22 mouse cellular contexts compared by ENCODE assay signal in genomic region chr3:122512725-122513375, GRCm38 (mm10).
DNase-seq lines count a peak whose midpoint lies in the region; ATAC-seq and TF ChIP-seq lines count a peak whose summit lies in the region.
"Had no signal": no experiment of that assay in that cellular context is flagged by ENCODE, and none has a peak within 500 bp of the region (broad histone marks: within the 10 kb centered on the region; RNA-seq: fewer than 3 reads in every experiment).

No protein-coding gene starts in this region.

- H3K36me3 ChIP-seq in liver, embryonic 16.5 days (ENCODE audit: control insufficient read depth, insufficient read depth) = no peaks in the 10 kb centered on the region
- H3K36me3 ChIP-seq in hindbrain, embryonic 14.5 days (replicated peaks; ENCODE audit: control insufficient read depth, insufficient read depth) = no peaks in the 10 kb centered on the region

- ATAC-seq in liver, embryonic 16.5 days (ENCODE audit: low read depth) = peak; percentile 53
- ATAC-seq in hindbrain, embryonic 14.5 days (ENCODE audit: low FRiP score) = no peak
- ATAC-seq: activated CD4-positive, CD25-positive, alpha-beta regulatory T cell, adult 4 months; forebrain, postnatal 0 days; inflammation-experienced regulatory T-cells, adult 6 months; lung, postnatal 0 days had no signal

- intact Hi-C loops in gastrocnemius, adult 2 months (cut with DNase I) = no loop called here
- intact Hi-C loops in gastrocnemius, postnatal 36 days (cut with DNase I) = no loop called here

- H3K4me1 ChIP-seq in liver, embryonic 16.5 days (ENCODE audit: control insufficient read depth, low read depth, low read length) = peaks cover 11% of the 10 kb centered on the region
- peaks cover 10% of the 10 kb centered on the region for H3K4me1 ChIP-seq in hindbrain, embryonic 14.5 days (replicated peaks; ENCODE audit: control insufficient read depth, insufficient read depth, low read length)

- H3K9ac ChIP-seq in liver, embryonic 16.5 days (ENCODE audit: low read depth, low read length) = no peak overlapping the region
- no peak overlapping the region for H3K9ac ChIP-seq in hindbrain, embryonic 14.5 days
- H3K9ac ChIP-seq: forebrain, postnatal 0 days; neural tube, embryonic 12.5 days had no signal

- H3K27ac ChIP-seq in gastrocnemius, adult 2 months = peak overlapping the region; percentile 70; the same call in 1 of the 2 replicates
- peak overlapping the region; percentile 38 for H3K27ac ChIP-seq in liver, embryonic 16.5 days (ENCODE audit: low read length)
- no peak overlapping the region for H3K27ac ChIP-seq in hindbrain, embryonic 14.5 days
- H3K27ac ChIP-seq: embryonic facial prominence, embryonic 10.5 days; hindbrain, embryonic 10.5 days; neural tube, embryonic 12.5 days had no signal

- peak overlapping the region; percentile 47 for H3K4me3 ChIP-seq in gastrocnemius, adult 2 months
- H3K4me3 ChIP-seq in liver, embryonic 16.5 days (ENCODE audit: low read depth, low read length) = no peak overlapping the region
- no peak overlapping the region for H3K4me3 ChIP-seq in hindbrain, embryonic 14.5 days (replicated peaks; ENCODE audit: low read length)
- H3K4me3 ChIP-seq: embryonic facial prominence, embryonic 10.5 days; erythroblast, embryonic 14.5 days; hindbrain, embryonic 10.5 days; megakaryocyte, embryonic 14.5 days; neural tube, embryonic 12.5 days had no signal

- no peaks in the 10 kb centered on the region for H3K27me3 ChIP-seq in liver, embryonic 16.5 days (ENCODE audit: control insufficient read depth, insufficient read depth, low read depth, low read length)
- H3K27me3 ChIP-seq in hindbrain, embryonic 14.5 days (ENCODE audit: control insufficient read depth, insufficient read depth, low read length) = no peaks in the 10 kb centered on the region
- H3K27me3 ChIP-seq: neural tube, embryonic 12.5 days had no signal

- H3K4me2 ChIP-seq in liver, embryonic 16.5 days (ENCODE audit: low read depth, low read length) = no peak overlapping the region
- H3K4me2 ChIP-seq in hindbrain, embryonic 14.5 days (replicated peaks) = no peak overlapping the region
- H3K4me2 ChIP-seq: neural tube, embryonic 12.5 days had no signal

- TF ChIP-seq CTCF in gastrocnemius, adult 2 months (IDR thresholded peaks at IDR 0.05) = no peak

- no peak for DNase-seq in gastrocnemius, adult 2 months
- DNase-seq in gastrocnemius, postnatal 36 days = no peak
- peak; percentile 67 for DNase-seq in 416B (ENCODE audit: low read depth)
- DNase-seq in kidney, postnatal 14 days = peak; percentile 57
- no peak for DNase-seq in cerebellum, adult 9-10 months
- no peak for DNase-seq in layer of hippocampus, adult 9-11 months
- no peak for DNase-seq in hindbrain, embryonic 14.5 days (ENCODE audit: low spot score)
- DNase-seq: cerebellum, postnatal 25 days; forebrain, postnatal 0 days; gastrocnemius, postnatal 14 days; layer of hippocampus, postnatal 36 days; left cerebral cortex, postnatal 4 days; right cerebral cortex, postnatal 4 days had no signal

- no peaks in the 10 kb centered on the region for H3K9me3 ChIP-seq in liver, embryonic 16.5 days (replicated peaks; ENCODE audit: control insufficient read depth, low read length)
- no peaks in the 10 kb centered on the region for H3K9me3 ChIP-seq in hindbrain, embryonic 14.5 days (ENCODE audit: control insufficient read depth, low read length)
- H3K9me3 ChIP-seq: embryonic facial prominence, embryonic 10.5 days; hindbrain, embryonic 10.5 days; megakaryocyte, embryonic 14.5 days; neural tube, embryonic 12.5 days had no signal

- 64% methylated on average over 16 of the region's 16 CpGs for WGBS in liver, embryonic 16.5 days (ENCODE audit: insufficient replicate concordance)
- WGBS in hindbrain, embryonic 14.5 days = 94% methylated on average over 16 of the region's 16 CpGs

Comparison
In these comparisons a context has a peak if more than half of its experiments do, and no peak if none do; other contexts are left out.
1. DNase-seq: peak in 416B (single experiment) and kidney, postnatal 14 days (single experiment); none in gastrocnemius, adult 2 months (single experiment), gastrocnemius, postnatal 36 days (0 of 2), cerebellum, adult 9-10 months (single experiment), layer of hippocampus, adult 9-11 months (single experiment) and hindbrain, embryonic 14.5 days (single experiment).